Mouse (Mus musculus): ENCODE results near the gene Ern1. TPM values are rescaled to one million over a fixed set of nuclear protein-coding genes. Genes with fewer than 3 reads are reported as not detected.

The Ern1 gene
- total RNA-seq, 2 experiments from 2014 or later, result 7.3 to 9.2 TPM

DNA sequence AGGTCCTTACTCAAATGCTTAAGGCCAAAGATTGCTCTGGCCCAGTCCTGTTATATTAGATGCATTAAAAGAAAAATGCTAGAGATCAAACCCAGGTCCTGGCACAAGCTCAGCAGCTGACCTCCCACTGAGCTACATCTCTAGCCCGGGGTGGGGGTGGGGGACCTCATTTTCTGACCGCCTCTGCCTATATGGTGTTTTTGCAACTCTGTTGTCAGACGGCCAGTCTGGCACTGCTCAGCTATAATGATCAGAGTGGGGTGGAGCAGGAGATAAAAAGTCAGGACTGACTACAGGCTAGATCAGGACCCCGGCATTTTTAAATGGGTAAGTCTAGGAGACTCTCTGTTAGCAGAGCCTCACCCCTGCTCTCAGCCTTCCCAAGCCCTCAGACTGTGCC lies 30.7 kb upstream of the Ern1 start:
- intact Hi-C loops (cut with DNase I), result loop anchor here (10.0 kb wide), 1 partner anchor 226 kb away; no protein-coding TSS in a partner anchor
- TF ChIP-seq CTCF (IDR thresholded peaks at IDR 0.05), result no peak
- no peak overlapping the region for H3K4me3 ChIP-seq
- H3K27ac ChIP-seq, result no peak overlapping the region
- DNase-seq, result no peak

DNA sequence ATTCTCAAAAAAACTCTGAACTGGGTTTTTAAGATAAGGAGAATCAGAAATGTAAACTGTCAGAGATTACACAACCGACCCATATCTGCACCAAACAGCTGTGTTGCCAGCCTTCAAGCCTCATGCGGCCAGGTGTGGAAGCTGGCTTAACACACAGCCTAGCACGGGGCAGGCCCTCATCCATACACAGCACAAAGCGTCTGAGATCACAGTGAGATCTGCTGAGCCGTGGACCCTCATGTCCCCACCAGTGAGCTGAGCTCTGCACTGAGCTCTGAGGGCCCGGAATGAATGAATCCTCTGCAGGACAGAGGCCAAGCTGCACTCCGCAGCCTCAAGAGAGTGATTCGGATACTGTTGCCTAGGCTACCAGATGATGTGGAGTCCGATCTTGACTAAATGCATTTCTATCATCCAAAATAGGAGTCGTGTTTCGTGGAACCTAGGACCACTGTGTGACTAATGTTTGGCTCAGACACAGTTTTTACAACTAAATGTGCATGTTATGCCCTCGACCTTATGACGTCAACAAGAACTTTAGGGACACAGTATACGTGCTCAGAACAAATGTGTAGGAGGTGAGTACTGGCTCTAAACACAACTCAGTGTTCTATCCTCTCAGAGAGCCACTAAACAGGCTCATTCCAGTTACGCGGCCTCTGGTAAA lies 27.6 kb upstream of the Ern1 start:
- H3K27ac ChIP-seq, result peak overlapping the region; percentile 62
- no peak overlapping the region for H3K4me3 ChIP-seq
- no peak for TF ChIP-seq CTCF (IDR thresholded peaks at IDR 0.05)
- no peak for DNase-seq
- intact Hi-C loops (cut with DNase I), result loop anchor here (10.0 kb wide), 1 partner anchor 230 kb away; no protein-coding TSS in a partner anchor

DNA sequence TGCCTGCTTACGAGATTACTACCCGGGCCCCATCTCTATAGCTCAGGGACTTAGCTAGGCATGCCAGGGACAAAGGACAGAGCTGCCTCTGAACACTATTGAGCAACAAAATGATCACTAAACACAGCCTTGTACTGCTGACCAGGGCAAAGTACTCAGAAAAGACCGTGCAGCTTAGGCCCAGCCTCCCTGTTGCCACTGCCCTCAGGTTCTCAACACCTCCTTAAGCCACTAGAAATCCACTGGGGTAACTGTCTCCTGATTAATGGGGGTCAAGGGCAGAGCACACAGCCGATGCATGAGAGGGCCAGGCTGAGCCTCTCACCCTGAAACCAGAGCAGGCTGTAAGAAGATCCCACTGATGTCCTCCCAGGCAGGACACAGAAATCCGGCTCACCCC lies 26.8 kb upstream of the Ern1 start:
- Histone ChIP-seq H3K27ac (peak overlapping the region; percentile 62), H3K4me3 (no peak overlapping the region)
- peak; percentile 74 for DNase-seq
- intact Hi-C loops (cut with DNase I), result loop anchor here (5.0 to 10.0 kb wide), 2 partner anchors 98 to 230 kb away; partner anchors contain the start of gene Tex2
- no peak for TF ChIP-seq CTCF (IDR thresholded peaks at IDR 0.05)

GRCm38 (mm10) chr11:106513166-106513565 lies 25.5 kb upstream of the Ern1 start:
- TF ChIP-seq CTCF (IDR thresholded peaks at IDR 0.05), result peak; percentile 69
- DNase-seq, result peak; percentile 65
- intact Hi-C loops (cut with DNase I), result loop anchor here (1.0 to 10.0 kb wide), 3 partner anchors 99 to 232 kb away; partner anchors contain the start of gene Tex2

DNA sequence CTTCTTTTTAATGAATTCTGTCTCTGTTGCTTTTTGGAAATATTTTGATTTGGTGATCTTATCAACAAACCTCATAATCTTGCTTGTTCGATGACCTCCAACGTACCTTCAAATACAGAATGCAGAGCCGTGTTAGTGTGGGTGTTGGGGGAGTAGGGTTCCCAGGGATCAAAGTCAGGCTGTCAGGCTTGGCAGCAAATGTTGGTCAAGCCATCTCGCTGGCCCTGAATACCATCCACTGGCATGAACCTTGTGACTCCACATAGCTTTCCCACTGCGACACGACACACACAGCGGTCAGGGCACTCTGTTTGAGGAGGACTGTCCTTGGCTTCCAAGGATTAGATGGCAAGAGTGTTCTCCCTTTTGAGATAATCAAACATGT lies 24.3 kb upstream of the Ern1 start:
- H3K27ac ChIP-seq, result no peak overlapping the region
- intact Hi-C loops (cut with DNase I), result loop anchor here (5.0 to 10.0 kb wide), 2 partner anchors 100 to 233 kb away; partner anchors contain the start of gene Tex2
- DNase-seq, result no peak
- H3K4me3 ChIP-seq, result no peak overlapping the region
- no peak for TF ChIP-seq CTCF (IDR thresholded peaks at IDR 0.05)

More at GRCm38 (mm10) chr11:106513166-106513565, 25.5 kb upstream of the Ern1 start:
- Histone ChIP-seq H3K27ac (no peak overlapping the region; the same call in 1 of the 2 replicates), H3K4me3 (no peak overlapping the region)

- Histone ChIP-seq H3K27ac (no peak overlapping the region), H3K4me3 (no peak overlapping the region)
- no peak for TF ChIP-seq CTCF (IDR thresholded peaks at IDR 0.05)
- DNase-seq, result no peak
- intact Hi-C loops (cut with DNase I), result loop anchor here (5.0 to 10.0 kb wide), 2 partner anchors 101 to 233 kb away; partner anchors contain the start of gene Tex2
These were observed 23.8 kb upstream of the Ern1 start for GRCm38 (mm10) chr11:106511236-106512005.

DNA sequence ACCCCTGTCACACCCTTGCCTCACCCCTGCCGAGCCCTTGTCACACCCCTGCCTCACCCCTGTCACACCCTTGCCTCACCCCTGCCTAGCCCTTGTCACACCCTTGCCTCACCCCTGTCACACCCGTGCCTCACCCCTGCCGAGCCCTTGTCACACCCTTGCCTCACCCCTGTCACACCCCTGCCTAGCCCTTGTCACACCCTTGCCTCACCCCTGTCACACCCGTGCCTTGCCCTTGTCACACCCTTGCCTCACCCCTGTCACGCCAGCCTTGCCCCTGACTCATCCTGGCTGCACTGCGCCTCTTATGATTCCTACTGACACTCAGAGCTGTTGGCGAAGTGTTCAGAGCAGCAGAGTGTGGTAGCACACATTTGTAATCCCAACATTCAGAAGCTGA lies 20.0 kb upstream of the Ern1 start:
- Histone ChIP-seq H3K4me3 (no peak overlapping the region), H3K27ac (no peak overlapping the region)
- TF ChIP-seq CTCF (IDR thresholded peaks at IDR 0.05), result no peak
- intact Hi-C loops (cut with DNase I), result no loop called here
- DNase-seq, result no peak

- no peak overlapping the region for H3K4me3 ChIP-seq
- intact Hi-C loops (cut with DNase I), result no loop called here
- DNase-seq, result no peak
- no peak overlapping the region for H3K27ac ChIP-seq
- no peak for TF ChIP-seq CTCF (IDR thresholded peaks at IDR 0.05)
These were observed 18.6 kb upstream of the Ern1 start for GRCm38 (mm10) chr11:106506211-106506610.

GRCm38 (mm10) chr11:106504129-106504528 lies 16.5 kb upstream of the Ern1 start:
- intact Hi-C loops (cut with DNase I), result no loop called here
- no peak for DNase-seq
- no peak overlapping the region for H3K4me3 ChIP-seq
- no peak overlapping the region for H3K27ac ChIP-seq
- TF ChIP-seq CTCF (IDR thresholded peaks at IDR 0.05), result no peak

DNA sequence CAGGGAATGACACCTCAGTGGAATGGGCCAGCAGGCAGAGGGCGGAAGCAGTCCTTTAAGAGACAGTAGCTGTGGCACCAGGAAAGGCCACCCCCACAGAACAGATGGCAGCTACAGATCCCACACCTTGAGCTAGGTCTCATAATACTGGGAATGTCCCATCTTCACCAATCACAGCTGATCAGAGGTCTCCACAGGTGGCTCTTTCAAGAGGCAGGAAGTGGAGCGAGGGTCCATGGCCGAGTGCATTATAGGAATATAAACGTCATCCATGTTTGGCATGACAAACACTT lies 15.7 kb upstream of the Ern1 start:
- no peak for TF ChIP-seq CTCF (IDR thresholded peaks at IDR 0.05)
- intact Hi-C loops (cut with DNase I), result no loop called here
- DNase-seq, result no peak
- no peak overlapping the region for H3K4me3 ChIP-seq
- no peak overlapping the region for H3K27ac ChIP-seq

- TF ChIP-seq CTCF (IDR thresholded peaks at IDR 0.05), result no peak
- no peak overlapping the region for H3K4me3 ChIP-seq
- intact Hi-C loops (cut with DNase I), result no loop called here
- no peak overlapping the region for H3K27ac ChIP-seq
- DNase-seq, result no peak
These were observed 15.2 kb upstream of the Ern1 start for GRCm38 (mm10) chr11:106502631-106503424.

GRCm38 (mm10) chr11:106502159-106502505 lies 14.5 kb upstream of the Ern1 start:
- peak overlapping the region; percentile 99 for H3K27ac ChIP-seq
- intact Hi-C loops (cut with DNase I), result no loop called here
- no peak for DNase-seq
- no peak overlapping the region for H3K4me3 ChIP-seq
- no peak for TF ChIP-seq CTCF (IDR thresholded peaks at IDR 0.05)

Measured in gastrocnemius, adult 2 months (tissue).